Mouse (Mus musculus): ENCODE results near the gene Zzef1.

Zzef1 gene

GRCm38 (mm10) chr11:72948254-72948653 lies 152.2 kb downstream of the Zzef1 start:
- DNase-seq (ENCODE audit: low read depth, low spot score) = no peak
- H3K36me3 ChIP-seq (ENCODE audit: control insufficient read depth, insufficient read depth, low read length, poor library complexity, severe bottlenecking) = no peaks in the 10 kb centered on the region
- H3K27me3 ChIP-seq (ENCODE audit: control insufficient read depth, insufficient read depth, low read length, poor library complexity, severe bottlenecking) = no peaks in the 10 kb centered on the region

- no peak for DNase-seq (ENCODE audit: low read depth, low spot score)
Measured at GRCm38 (mm10) chr11:72951137-72952000, 155.3 kb downstream of the Zzef1 start.

GRCm38 (mm10) chr11:72952226-72952625 lies 156.2 kb downstream of the Zzef1 start:
- no peak for DNase-seq (ENCODE audit: low read depth, low spot score)
- Histone ChIP-seq H3K36me3 (ENCODE audit: control insufficient read depth, insufficient read depth, low read length, poor library complexity, severe bottlenecking) (no peaks in the 10 kb centered on the region), H3K27me3 (ENCODE audit: control insufficient read depth, insufficient read depth, low read length, poor library complexity, severe bottlenecking) (no peaks in the 10 kb centered on the region)

More at GRCm38 (mm10) chr11:72951137-72952000, 155.3 kb downstream of the Zzef1 start:
- Histone ChIP-seq H3K36me3 (ENCODE audit: control insufficient read depth, insufficient read depth, low read length, poor library complexity, severe bottlenecking) (no peaks in the 10 kb centered on the region), H3K27me3 (ENCODE audit: control insufficient read depth, insufficient read depth, low read length, poor library complexity, severe bottlenecking) (no peaks in the 10 kb centered on the region)

- Histone ChIP-seq H3K27me3 (ENCODE audit: control insufficient read depth, insufficient read depth, low read length, poor library complexity, severe bottlenecking) (no peaks in the 10 kb centered on the region), H3K36me3 (ENCODE audit: control insufficient read depth, insufficient read depth, low read length, poor library complexity, severe bottlenecking) (no peaks in the 10 kb centered on the region)
- DNase-seq (ENCODE audit: low read depth, low spot score) = peak; percentile 32
Measured at GRCm38 (mm10) chr11:72952697-72953096, 156.7 kb downstream of the Zzef1 start.

- DNase-seq (ENCODE audit: low read depth, low spot score) = no peak
- no peaks in the 10 kb centered on the region for H3K36me3 ChIP-seq (ENCODE audit: control insufficient read depth, insufficient read depth, low read length, poor library complexity, severe bottlenecking)
- no peaks in the 10 kb centered on the region for H3K27me3 ChIP-seq (ENCODE audit: control insufficient read depth, insufficient read depth, low read length, poor library complexity, severe bottlenecking)
Measured at GRCm38 (mm10) chr11:72953116-72953439, 157.1 kb downstream of the Zzef1 start.

- DNase-seq (ENCODE audit: low read depth, low spot score) = peak; percentile 87
- Histone ChIP-seq H3K36me3 (ENCODE audit: control insufficient read depth, insufficient read depth, low read length, poor library complexity, severe bottlenecking) (no peaks in the 10 kb centered on the region), H3K27me3 (ENCODE audit: control insufficient read depth, insufficient read depth, low read length, poor library complexity, severe bottlenecking) (no peaks in the 10 kb centered on the region)
Measured at GRCm38 (mm10) chr11:72953440-72954151, 157.6 kb downstream of the Zzef1 start.

GRCm38 (mm10) chr11:72954216-72954615 lies 158.2 kb downstream of the Zzef1 start:
- Histone ChIP-seq H3K36me3 (ENCODE audit: control insufficient read depth, insufficient read depth, low read length, poor library complexity, severe bottlenecking) (no peaks in the 10 kb centered on the region), H3K27me3 (ENCODE audit: control insufficient read depth, insufficient read depth, low read length, poor library complexity, severe bottlenecking) (no peaks in the 10 kb centered on the region)
- DNase-seq (ENCODE audit: low read depth, low spot score) = peak; percentile 73

- no peaks in the 10 kb centered on the region for H3K36me3 ChIP-seq (ENCODE audit: control insufficient read depth, insufficient read depth, low read length, poor library complexity, severe bottlenecking)
- H3K27me3 ChIP-seq (ENCODE audit: control insufficient read depth, insufficient read depth, low read length, poor library complexity, severe bottlenecking) = no peaks in the 10 kb centered on the region
- DNase-seq (ENCODE audit: low read depth, low spot score) = no peak
Measured at GRCm38 (mm10) chr11:72955339-72955974, 159.4 kb downstream of the Zzef1 start.

- DNase-seq (ENCODE audit: low read depth, low spot score) = peak; percentile 81
Measured at GRCm38 (mm10) chr11:72957318-72957717, 161.3 kb downstream of the Zzef1 start.

GRCm38 (mm10) chr11:72959924-72960679 lies 164.1 kb downstream of the Zzef1 start:
- no peaks in the 10 kb centered on the region for H3K27me3 ChIP-seq (ENCODE audit: control insufficient read depth, insufficient read depth, low read length, poor library complexity, severe bottlenecking)
- peak; percentile 28 for DNase-seq (ENCODE audit: low read depth, low spot score)
- H3K36me3 ChIP-seq (ENCODE audit: control insufficient read depth, insufficient read depth, low read length, poor library complexity, severe bottlenecking) = no peaks in the 10 kb centered on the region

More at GRCm38 (mm10) chr11:72957318-72957717, 161.3 kb downstream of the Zzef1 start:
- H3K36me3 ChIP-seq (ENCODE audit: control insufficient read depth, insufficient read depth, low read length, poor library complexity, severe bottlenecking) = no peaks in the 10 kb centered on the region
- no peaks in the 10 kb centered on the region for H3K27me3 ChIP-seq (ENCODE audit: control insufficient read depth, insufficient read depth, low read length, poor library complexity, severe bottlenecking)

GRCm38 (mm10) chr11:72960723-72961071 lies 164.7 kb downstream of the Zzef1 start:
- DNase-seq (ENCODE audit: low read depth, low spot score) = peak; percentile 22
- H3K27me3 ChIP-seq (ENCODE audit: control insufficient read depth, insufficient read depth, low read length, poor library complexity, severe bottlenecking) = no peaks in the 10 kb centered on the region
- peaks cover 2% of the 10 kb centered on the region; the same call in 1 of the 2 replicates for H3K36me3 ChIP-seq (ENCODE audit: control insufficient read depth, insufficient read depth, low read length, poor library complexity, severe bottlenecking)

- peak; percentile 87 for DNase-seq (ENCODE audit: low read depth, low spot score)
- peaks cover 2% of the 10 kb centered on the region; the same call in 1 of the 2 replicates for H3K36me3 ChIP-seq (ENCODE audit: control insufficient read depth, insufficient read depth, low read length, poor library complexity, severe bottlenecking)
- no peaks in the 10 kb centered on the region for H3K27me3 ChIP-seq (ENCODE audit: control insufficient read depth, insufficient read depth, low read length, poor library complexity, severe bottlenecking)
Measured at GRCm38 (mm10) chr11:72961072-72961980, 165.3 kb downstream of the Zzef1 start, which contains the start of gene Atp2a3. Gene Atp2a3, plus strand, starts transcription at chr11:72961169.

- Histone ChIP-seq H3K27me3 (ENCODE audit: control insufficient read depth, insufficient read depth, low read length, poor library complexity, severe bottlenecking) (no peaks in the 10 kb centered on the region), H3K36me3 (ENCODE audit: control insufficient read depth, insufficient read depth, low read length, poor library complexity, severe bottlenecking) (peaks cover 5% of the 10 kb centered on the region; the same call in 1 of the 2 replicates)
- DNase-seq (ENCODE audit: low read depth, low spot score) = no peak
Measured at GRCm38 (mm10) chr11:72962378-72962777, 166.4 kb downstream of the Zzef1 start.
